Mouse (Mus musculus): ENCODE measurements around the gene Duox1.

- no peak for TF ChIP-seq POLR2A (IDR thresholded peaks at IDR 0.05; ENCODE audit: insufficient read length, low read depth)
- TF ChIP-seq MAX (IDR thresholded peaks at IDR 0.05; ENCODE audit: low read depth): no peak
- TF ChIP-seq TCF12 (IDR thresholded peaks at IDR 0.05; ENCODE audit: insufficient read depth, poor library complexity, severe bottlenecking): no peak
- TF ChIP-seq USF1 (IDR thresholded peaks at IDR 0.05; ENCODE audit: low read depth): no peak
- no peak for TF ChIP-seq CEBPB (IDR thresholded peaks at IDR 0.05; ENCODE audit: insufficient read depth, poor library complexity, severe bottlenecking)
- no peak for TF ChIP-seq POLR2AphosphoS2 (IDR thresholded peaks at IDR 0.05; ENCODE audit: insufficient read length, low read depth)
- no peak for TF ChIP-seq MYOG (IDR thresholded peaks at IDR 0.05; ENCODE audit: control insufficient read depth in 1 of 3, insufficient read depth in 1 of 3, insufficient read length in 2 of 3, low read depth in 2 of 3)
- no peak for TF ChIP-seq MYOD1 (IDR thresholded peaks at IDR 0.05; ENCODE audit: control insufficient read depth in 1 of 3, insufficient read length in 2 of 3, low read depth in 2 of 3)
- no peak for TF ChIP-seq E2F4 (IDR thresholded peaks at IDR 0.05; ENCODE audit: insufficient read depth)
- TF ChIP-seq SRF (IDR thresholded peaks at IDR 0.05; ENCODE audit: control insufficient read depth, insufficient read length, low read depth): no peak
- no peak for TF ChIP-seq TCF3 (IDR thresholded peaks at IDR 0.05; ENCODE audit: insufficient read length, low read depth)
Measured at GRCm38 (mm10) chr2:122353765-122354164, 38.3 kb downstream of the Duox1 start.

Data from myocyte (in vitro differentiated cells).